In genomic region chr1:138963161-138963867, GRCm38 (mm10) we compare ENCODE assay signal across 8 mouse cellular contexts. TPM values are rescaled to one million over a fixed set of nuclear protein-coding genes. Genes with fewer than 3 reads are reported as not detected.
DNase-seq lines count a peak whose midpoint lies in the region; ATAC-seq and TF ChIP-seq lines count a peak whose summit lies in the region.

TSS of gene Dennd1b (plus strand) at chr1:138963435.

- H3K9ac ChIP-seq in embryonic facial prominence, embryonic 15.5 days = peak within 1 kb of the TSS; percentile 75
- peak within 1 kb of the TSS; percentile 80 for H3K9ac ChIP-seq in heart, embryonic 11.5 days (ENCODE audit: low read depth, low read length)
- peak within 1 kb of the TSS; percentile 91 for H3K9ac ChIP-seq in kidney, embryonic 15.5 days
- H3K9ac ChIP-seq in midbrain, postnatal 0 days (replicated peaks; ENCODE audit: low read length, poor library complexity, severe bottlenecking) = peak within 1 kb of the TSS; percentile 94

- H3K4me2 ChIP-seq in embryonic facial prominence, embryonic 15.5 days (replicated peaks) = peak within 1 kb of the TSS; percentile 74
- H3K4me2 ChIP-seq in heart, embryonic 11.5 days = peak within 1 kb of the TSS; percentile 69
- peak within 1 kb of the TSS; percentile 81 for H3K4me2 ChIP-seq in kidney, embryonic 15.5 days
- peak within 1 kb of the TSS; percentile 66 for H3K4me2 ChIP-seq in midbrain, postnatal 0 days (ENCODE audit: low read depth, low read length, poor library complexity, severe bottlenecking)

- peak within 1 kb of the TSS; percentile 82 for H3K4me3 ChIP-seq in embryonic facial prominence, embryonic 15.5 days (replicated peaks)
- H3K4me3 ChIP-seq in heart, embryonic 11.5 days (ENCODE audit: low read depth, low read length) = peak within 1 kb of the TSS; percentile 67
- H3K4me3 ChIP-seq in kidney, embryonic 15.5 days (replicated peaks) = peak within 1 kb of the TSS; percentile 88
- H3K4me3 ChIP-seq in midbrain, postnatal 0 days (ENCODE audit: low read depth, low read length) = peak within 1 kb of the TSS; percentile 92

- H3K9me3 ChIP-seq in embryonic facial prominence, embryonic 15.5 days (replicated peaks) = no peaks in the 10 kb centered on the region
- no peaks in the 10 kb centered on the region for H3K9me3 ChIP-seq in heart, embryonic 11.5 days (replicated peaks; ENCODE audit: control insufficient read depth, low read length)
- H3K9me3 ChIP-seq in kidney, embryonic 15.5 days (replicated peaks) = no peaks in the 10 kb centered on the region
- no peaks in the 10 kb centered on the region for H3K9me3 ChIP-seq in midbrain, postnatal 0 days (ENCODE audit: low read length)

- no peaks in the 10 kb centered on the region for H3K36me3 ChIP-seq in embryonic facial prominence, embryonic 15.5 days
- H3K36me3 ChIP-seq in heart, embryonic 11.5 days (ENCODE audit: control insufficient read depth, insufficient read depth, low read length) = no peaks in the 10 kb centered on the region
- peaks cover 10% of the 10 kb centered on the region; the same call in 1 of the 2 replicates for H3K36me3 ChIP-seq in kidney, embryonic 15.5 days
- H3K36me3 ChIP-seq in midbrain, postnatal 0 days (ENCODE audit: insufficient read depth, low read length) = no peaks in the 10 kb centered on the region

- under 1% methylated on average over 67 of the region's 69 CpGs for WGBS in embryonic facial prominence, embryonic 15.5 days
- WGBS in heart, embryonic 11.5 days (ENCODE audit: insufficient replicate concordance) = under 1% methylated on average over 60 of the region's 69 CpGs
- WGBS in kidney, embryonic 15.5 days = under 1% methylated on average over 55 of the region's 69 CpGs
- under 1% methylated on average over 34 of the region's 69 CpGs for WGBS in midbrain, postnatal 0 days

- H3K4me1 ChIP-seq in embryonic facial prominence, embryonic 15.5 days = peaks cover 6% of the 10 kb centered on the region
- H3K4me1 ChIP-seq in heart, embryonic 11.5 days (ENCODE audit: control insufficient read depth, insufficient read depth, low read length) = peaks cover 8% of the 10 kb centered on the region; the same call in 1 of the 2 replicates
- peaks cover 12% of the 10 kb centered on the region for H3K4me1 ChIP-seq in kidney, embryonic 15.5 days
- no peaks in the 10 kb centered on the region for H3K4me1 ChIP-seq in midbrain, postnatal 0 days (ENCODE audit: insufficient read depth, low read length)

- peak within 1 kb of the TSS; percentile 81 for H3K27ac ChIP-seq in embryonic facial prominence, embryonic 15.5 days (replicated peaks)
- H3K27ac ChIP-seq in heart, embryonic 11.5 days (ENCODE audit: low read depth, low read length) = peak within 1 kb of the TSS; percentile 75
- peak within 1 kb of the TSS; percentile 93 for H3K27ac ChIP-seq in kidney, embryonic 15.5 days
- H3K27ac ChIP-seq in midbrain, postnatal 0 days (ENCODE audit: low read depth, low read length) = peak within 1 kb of the TSS; percentile 94

- TF ChIP-seq CTCF in midbrain, postnatal 0 days (IDR thresholded peaks at IDR 0.05) = peak; percentile 17

- peak; percentile 86 for DNase-seq in A20 (ENCODE audit: low read depth, low spot score)
- peak; percentile 67 to 81 for DNase-seq in adrenal gland, postnatal 36 days
- peak; percentile 69 for DNase-seq in liver
- peak; percentile 62 for DNase-seq in midbrain, postnatal 0 days (ENCODE audit: low spot score)
- peak; percentile 41 to 57 for DNase-seq in spleen, postnatal 14 days (ENCODE audit: low spot score in 2 of 2)

- ATAC-seq in embryonic facial prominence, embryonic 15.5 days (ENCODE audit: insufficient number of reproducible peaks, low FRiP score, low TSS enrichment, low read depth) = peak; percentile 69
- peak; percentile 83 for ATAC-seq in heart, embryonic 11.5 days (replicated peaks; ENCODE audit: insufficient number of reproducible peaks, low FRiP score, low TSS enrichment)
- ATAC-seq in kidney, embryonic 15.5 days (replicated peaks; ENCODE audit: low FRiP score) = peak; percentile 90
- ATAC-seq in midbrain, postnatal 0 days (ENCODE audit: low FRiP score) = peak; percentile 81

- no peaks in the 10 kb centered on the region for H3K27me3 ChIP-seq in embryonic facial prominence, embryonic 15.5 days
- H3K27me3 ChIP-seq in heart, embryonic 11.5 days (ENCODE audit: control insufficient read depth, insufficient read depth, low read length) = no peaks in the 10 kb centered on the region
- H3K27me3 ChIP-seq in kidney, embryonic 15.5 days = no peaks in the 10 kb centered on the region
- no peaks in the 10 kb centered on the region for H3K27me3 ChIP-seq in midbrain, postnatal 0 days (ENCODE audit: insufficient read depth, low read length)

RNA-seq across cellular contexts. Expression of gene Dennd1b, which starts in this region (rescaled TPM):
- 10 to 100 TPM; 24.0 to 27.9 TPM for total RNA-seq in adrenal gland, postnatal 36 days (2021)
- 6.7 and 7.7 TPM in 2 replicates for polyA plus RNA-seq in embryonic facial prominence, embryonic 15.5 days (2015; fragmentation: Nextera tagmentation; extraction: Ambion mirVana)
- 10.1 and 14.3 TPM in 2 replicates for polyA plus RNA-seq in heart, embryonic 11.5 days (2014; fragmentation: Nextera tagmentation; extraction: Ambion mirVana)
- 8.2 and 10.4 TPM in 2 replicates for polyA plus RNA-seq in kidney, embryonic 15.5 days (2015; fragmentation: Nextera tagmentation; extraction: Ambion mirVana)
- total RNA-seq in midbrain, postnatal 0 days (2014; rRNA removed) = 16.6 and 19.8 TPM in 2 replicates
- polyA plus RNA-seq in midbrain, postnatal 0 days (2015; fragmentation: Nextera tagmentation; extraction: Ambion mirVana) = 7.8 and 8.9 TPM in 2 replicates

Comparison
In these comparisons a context has a peak if more than half of its experiments do, and no peak if none do; other contexts are left out.
1. Peak in every context shown above with its lines: DNase-seq, ATAC-seq, H3K4me3 ChIP-seq and H3K27ac ChIP-seq.